Mouse (Mus musculus) embryonic facial prominence, embryonic 15.5 days (tissue): ENCODE measurements around the gene Adgrg2. TPM values are rescaled to one million over a fixed set of nuclear protein-coding genes. Genes with fewer than 3 reads are reported as not detected.
A peak's percentile ranks its signal among the peaks of the same experiment; 100 is the strongest.

Experiments used
- ATAC-seq: fragments of 200-750 bp; cut with Nextera tagmentation; 2 replicates; pipeline ENCODE4 v1.8.0; 2017; ENCODE audit warnings: low read depth, moderate TSS enrichment; ENCODE audit not compliant: insufficient number of reproducible peaks, low FRiP score, low TSS enrichment
- H3K27ac ChIP-seq: fragments of 300-500 bp; sonication (generic); replicated peaks from 2 replicates; pipeline ENCODE4 v1.5.1; 2015; ENCODE audit warnings: mild to moderate bottlenecking, inconsistent platforms
- H3K27me3 ChIP-seq: fragments of 300-500 bp; sonication (generic); 2 replicates; pipeline ENCODE4 v1.6.1; 2015; ENCODE audit warnings: inconsistent platforms
- H3K36me3 ChIP-seq: fragments of 300-500 bp; sonication (generic); 2 replicates; pipeline ENCODE4 v1.6.1; 2015; ENCODE audit warnings: mild to moderate bottlenecking, inconsistent platforms
- H3K4me1 ChIP-seq: fragments of 300-500 bp; sonication (generic); 2 replicates; pipeline ENCODE4 v1.6.1; 2015; ENCODE audit warnings: inconsistent platforms
- H3K4me2 ChIP-seq: fragments of 300-500 bp; sonication (generic); replicated peaks from 2 replicates; pipeline ENCODE4 v1.6.1; 2015; ENCODE audit warnings: mild to moderate bottlenecking, inconsistent platforms
- H3K4me3 ChIP-seq: fragments of 300-500 bp; sonication (generic); replicated peaks from 2 replicates; pipeline ENCODE4 v1.5.1; 2015; ENCODE audit warnings: mild to moderate bottlenecking, inconsistent platforms
- H3K9ac ChIP-seq: fragments of 300-500 bp; sonication (generic); 2 replicates; pipeline ENCODE4 v1.6.1; 2015; ENCODE audit warnings: inconsistent platforms
- H3K9me3 ChIP-seq: fragments of 300-500 bp; sonication (generic); replicated peaks from 2 replicates; pipeline ENCODE4 v1.6.1; 2016; ENCODE audit warnings: inconsistent platforms
- WGBS: fragments of 180-500 bp; shearing (Covaris S2); methylation state at CpG from one replicate; pipeline ENCODE4 v1.1.7; 2015; 5-methylcytosine and 5-hydroxymethylcytosine counted together
- polyA plus RNA-seq: library from polyadenylated mRNA; unstranded; fragments of >200 nt; fragmentation: Nextera tagmentation; extraction: Ambion mirVana; gene quantifications from 2 replicates; pipeline ENCODE4 v1.2.1, GENCODE M21; 2015

Adgrg2 gene
- polyA plus RNA-seq, 1 experiment from 2014 or later, result 3.1 TPM

DNA sequence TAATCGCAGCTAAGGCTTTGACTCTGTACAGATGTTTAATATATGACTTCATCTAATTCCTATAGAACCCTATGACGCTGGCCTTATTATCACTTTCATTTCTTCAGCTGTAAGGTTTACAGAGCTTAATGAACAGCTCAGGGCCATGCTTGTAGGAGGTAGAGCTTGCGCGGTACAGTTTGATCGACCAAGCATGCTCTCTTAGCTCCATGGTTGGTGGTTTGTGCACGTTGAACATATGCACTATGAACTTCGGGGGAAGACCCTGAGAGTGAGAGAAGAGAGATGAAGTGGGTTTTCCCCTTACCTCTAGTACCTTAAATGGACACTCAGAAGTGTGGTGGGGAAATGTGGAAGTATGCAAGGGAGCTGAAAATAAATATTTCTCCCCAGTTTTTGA, 41.7 kb downstream of the Adgrg2 start:
- no peak for ATAC-seq
- H3K9ac ChIP-seq, result no peak overlapping the region
- H3K27ac ChIP-seq, result no peak overlapping the region
- H3K4me2 ChIP-seq, result no peak overlapping the region
- no peaks in the 10 kb centered on the region for H3K4me1 ChIP-seq
- no peak overlapping the region for H3K4me3 ChIP-seq
- H3K27me3 ChIP-seq, result 0 out of 2 replicates have a peak, but pooled peaks cover 2% of the 10 kb centered on the region
- 84% methylated on average over 7 of the region's 7 CpGs for WGBS
- H3K9me3 ChIP-seq, result no peaks in the 10 kb centered on the region
- H3K36me3 ChIP-seq, result no peaks in the 10 kb centered on the region

GRCm38 (mm10) chrX:160441272-160441671, 50.8 kb downstream of the Adgrg2 start:
- Histone ChIP-seq H3K36me3 (no peaks in the 10 kb centered on the region), H3K9ac (no peak overlapping the region)
- no peak for ATAC-seq

GRCm38 (mm10) chrX:160448351-160448750, 57.9 kb downstream of the Adgrg2 start:
- Histone ChIP-seq H3K4me1 (no peaks in the 10 kb centered on the region), H3K36me3 (no peaks in the 10 kb centered on the region), H3K27ac (no peak overlapping the region), H3K4me2 (no peak overlapping the region), H3K9ac (no peak overlapping the region), H3K9me3 (no peaks in the 10 kb centered on the region), H3K4me3 (no peak overlapping the region), H3K27me3 (no peaks in the 10 kb centered on the region)
- ATAC-seq, result no peak
- 91% methylated on average over 3 of the region's 3 CpGs for WGBS

More at GRCm38 (mm10) chrX:160441272-160441671, 50.8 kb downstream of the Adgrg2 start:
- H3K27ac ChIP-seq, result no peak overlapping the region
- H3K4me1 ChIP-seq, result no peaks in the 10 kb centered on the region
- no peaks in the 10 kb centered on the region for H3K9me3 ChIP-seq
- H3K27me3 ChIP-seq, result peaks cover 4% of the 10 kb centered on the region; the same call in 1 of the 2 replicates
- no peak overlapping the region for H3K4me3 ChIP-seq
- H3K4me2 ChIP-seq, result no peak overlapping the region

- H3K36me3 ChIP-seq, result no peaks in the 10 kb centered on the region
- H3K4me2 ChIP-seq, result no peak overlapping the region
- no peaks in the 10 kb centered on the region for H3K4me1 ChIP-seq
- no peak for ATAC-seq
- no peak overlapping the region for H3K9ac ChIP-seq
- H3K27me3 ChIP-seq, result no peaks in the 10 kb centered on the region
- no peak overlapping the region for H3K4me3 ChIP-seq
- WGBS, result 79% methylated on average over 2 of the region's 2 CpGs
- no peaks in the 10 kb centered on the region for H3K9me3 ChIP-seq
- H3K27ac ChIP-seq, result no peak overlapping the region
Observed at GRCm38 (mm10) chrX:160449363-160449762, 58.9 kb downstream of the Adgrg2 start.

GRCm38 (mm10) chrX:160455686-160456085, 65.2 kb downstream of the Adgrg2 start:
- Histone ChIP-seq H3K4me3 (no peak overlapping the region), H3K9me3 (no peaks in the 10 kb centered on the region), H3K4me2 (no peak overlapping the region), H3K4me1 (no peaks in the 10 kb centered on the region), H3K9ac (no peak overlapping the region), H3K27ac (no peak overlapping the region), H3K27me3 (no peaks in the 10 kb centered on the region), H3K36me3 (no peaks in the 10 kb centered on the region)
- 67% methylated on average over 5 of the region's 5 CpGs for WGBS
- no peak for ATAC-seq

GRCm38 (mm10) chrX:160471257-160471786, 80.8 kb downstream of the Adgrg2 start:
- Histone ChIP-seq H3K4me3 (no peak overlapping the region), H3K9me3 (no peaks in the 10 kb centered on the region), H3K27me3 (no peaks in the 10 kb centered on the region), H3K27ac (no peak overlapping the region), H3K9ac (no peak overlapping the region), H3K4me2 (no peak overlapping the region), H3K4me1 (no peaks in the 10 kb centered on the region), H3K36me3 (no peaks in the 10 kb centered on the region)
- whole genome bisulfite sequencing, result 62% methylated on average over 3 of the region's 3 CpGs
- ATAC-seq, result no peak

- H3K36me3 ChIP-seq, result no peaks in the 10 kb centered on the region
- H3K27me3 ChIP-seq, result 0 out of 2 replicates have a peak, but pooled peaks cover 3% of the 10 kb centered on the region
- H3K9me3 ChIP-seq, result no peaks in the 10 kb centered on the region
- H3K27ac ChIP-seq, result no peak overlapping the region
- no peak overlapping the region for H3K9ac ChIP-seq
- no peak overlapping the region for H3K4me3 ChIP-seq
- no peak overlapping the region for H3K4me2 ChIP-seq
- no peak for ATAC-seq
- no peaks in the 10 kb centered on the region for H3K4me1 ChIP-seq
- WGBS, result 75% methylated on average over 2 of the region's 2 CpGs
Observed at GRCm38 (mm10) chrX:160489784-160490183, 99.3 kb downstream of the Adgrg2 start.

- Histone ChIP-seq H3K27ac (no peak overlapping the region), H3K27me3 (0 out of 2 replicates have a peak, but pooled peaks cover 8% of the 10 kb centered on the region), H3K4me3 (no peak overlapping the region), H3K9me3 (no peaks in the 10 kb centered on the region), H3K4me2 (no peak overlapping the region), H3K4me1 (no peaks in the 10 kb centered on the region), H3K9ac (no peak overlapping the region), H3K36me3 (no peaks in the 10 kb centered on the region)
- WGBS, result 40% methylated on average over 3 of the region's 3 CpGs
- no peak for ATAC-seq
Observed at GRCm38 (mm10) chrX:160494333-160494732, 103.8 kb downstream of the Adgrg2 start.

DNA sequence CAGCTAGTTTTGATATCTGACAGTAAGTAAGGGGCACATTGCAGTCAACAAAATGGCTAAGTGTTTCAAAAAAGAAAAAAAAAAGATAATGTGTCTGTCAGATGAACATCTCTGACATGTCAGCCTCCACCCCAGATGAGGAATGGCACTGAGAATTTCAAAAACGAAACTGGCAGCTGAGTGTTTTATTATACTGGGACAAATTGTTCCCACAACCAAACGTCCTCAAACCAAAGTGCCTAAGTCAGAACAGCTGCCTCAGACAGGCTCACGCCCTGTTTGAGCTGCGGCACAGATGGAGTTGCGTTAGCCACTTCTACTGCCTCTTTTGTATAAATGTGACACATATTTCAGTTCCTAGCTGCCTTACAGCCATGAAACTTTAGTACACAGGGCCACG, 104.4 kb downstream of the Adgrg2 start:
- no peaks in the 10 kb centered on the region for H3K4me1 ChIP-seq
- no peak overlapping the region for H3K9ac ChIP-seq
- no peaks in the 10 kb centered on the region for H3K9me3 ChIP-seq
- no peak overlapping the region for H3K27ac ChIP-seq
- H3K36me3 ChIP-seq, result no peaks in the 10 kb centered on the region
- WGBS, result 40% methylated on average over 6 of the region's 6 CpGs
- ATAC-seq, result no peak
- H3K4me2 ChIP-seq, result no peak overlapping the region
- H3K27me3 ChIP-seq, result 0 out of 2 replicates have a peak, but pooled peaks cover 8% of the 10 kb centered on the region
- no peak overlapping the region for H3K4me3 ChIP-seq

DNA sequence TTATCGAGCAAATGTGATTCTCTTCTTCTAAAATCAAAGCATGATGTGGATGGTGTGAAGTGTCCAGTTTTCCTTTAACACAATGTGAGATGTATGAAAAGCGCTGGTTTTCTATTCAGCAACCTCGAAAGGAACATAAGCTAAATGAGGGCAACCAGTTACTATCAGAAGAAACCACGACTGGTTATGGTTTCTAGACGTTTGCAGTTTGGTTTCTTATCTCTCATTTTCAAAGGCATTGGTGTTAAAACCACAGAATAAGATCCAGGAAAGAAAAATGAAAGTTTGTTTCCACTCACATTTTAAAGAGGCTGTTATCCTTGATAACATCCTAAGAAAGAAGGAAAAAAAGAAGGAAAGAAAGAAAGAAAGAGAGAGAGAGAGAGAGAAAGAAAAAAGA, 106.0 kb downstream of the Adgrg2 start:
- no peak for ATAC-seq
- H3K9ac ChIP-seq, result no peak overlapping the region
- 71% methylated on average over 5 of the region's 5 CpGs for WGBS

GRCm38 (mm10) chrX:160501095-160501494, 110.6 kb downstream of the Adgrg2 start:
- no peaks in the 10 kb centered on the region for H3K36me3 ChIP-seq
- no peaks in the 10 kb centered on the region for H3K9me3 ChIP-seq
- no peak overlapping the region for H3K9ac ChIP-seq
- peaks cover 8% of the 10 kb centered on the region; the same call in 1 of the 2 replicates for H3K27me3 ChIP-seq
- no peak overlapping the region for H3K4me3 ChIP-seq
- no peak for ATAC-seq
- 83% methylated on average over 3 of the region's 3 CpGs for WGBS
- H3K4me2 ChIP-seq, result peak overlapping the region; percentile 46; the same call in 1 of the 2 replicates
- H3K4me1 ChIP-seq, result 0 out of 2 replicates have a peak, but pooled peaks cover 9% of the 10 kb centered on the region
- no peak overlapping the region for H3K27ac ChIP-seq

More for the DNA sequence above, 106.0 kb downstream of the Adgrg2 start:
- Histone ChIP-seq H3K27ac (no peak overlapping the region), H3K4me1 (no peaks in the 10 kb centered on the region), H3K4me2 (no peak overlapping the region), H3K36me3 (no peaks in the 10 kb centered on the region), H3K27me3 (0 out of 2 replicates have a peak, but pooled peaks cover 8% of the 10 kb centered on the region), H3K4me3 (no peak overlapping the region), H3K9me3 (no peaks in the 10 kb centered on the region)

- Histone ChIP-seq H3K27ac (peak overlapping the region; percentile 82; the same call in 1 of the 2 replicates), H3K9me3 (no peaks in the 10 kb centered on the region), H3K9ac (peak overlapping the region; percentile 33; the same call in 1 of the 2 replicates), H3K27me3 (peaks cover 8% of the 10 kb centered on the region; the same call in 1 of the 2 replicates), H3K4me1 (0 out of 2 replicates have a peak, but pooled peaks cover 9% of the 10 kb centered on the region), H3K4me2 (peak overlapping the region; percentile 46), H3K4me3 (peak overlapping the region; percentile 60), H3K36me3 (no peaks in the 10 kb centered on the region)
- ATAC-seq, result peak; percentile 44; the same call in 1 of the 2 replicates
- WGBS, result 13% methylated on average over 6 of the region's 12 CpGs
Observed at GRCm38 (mm10) chrX:160501687-160502047, 111.2 kb downstream of the Adgrg2 start.
